Mouse (Mus musculus): ENCODE data around the gene Ryr1. TPM values are rescaled to one million over a fixed set of nuclear protein-coding genes. Genes with fewer than 3 reads are reported as not detected.
"Not testable (repeated sequence)": the region's sequence is repeated elsewhere in the genome, so short reads cannot be mapped to it uniquely, and the experiment has no call there.

Ryr1 gene
- total RNA-seq, 2 experiments from 2014 or later = 6.5 to 8.9 TPM

DNA sequence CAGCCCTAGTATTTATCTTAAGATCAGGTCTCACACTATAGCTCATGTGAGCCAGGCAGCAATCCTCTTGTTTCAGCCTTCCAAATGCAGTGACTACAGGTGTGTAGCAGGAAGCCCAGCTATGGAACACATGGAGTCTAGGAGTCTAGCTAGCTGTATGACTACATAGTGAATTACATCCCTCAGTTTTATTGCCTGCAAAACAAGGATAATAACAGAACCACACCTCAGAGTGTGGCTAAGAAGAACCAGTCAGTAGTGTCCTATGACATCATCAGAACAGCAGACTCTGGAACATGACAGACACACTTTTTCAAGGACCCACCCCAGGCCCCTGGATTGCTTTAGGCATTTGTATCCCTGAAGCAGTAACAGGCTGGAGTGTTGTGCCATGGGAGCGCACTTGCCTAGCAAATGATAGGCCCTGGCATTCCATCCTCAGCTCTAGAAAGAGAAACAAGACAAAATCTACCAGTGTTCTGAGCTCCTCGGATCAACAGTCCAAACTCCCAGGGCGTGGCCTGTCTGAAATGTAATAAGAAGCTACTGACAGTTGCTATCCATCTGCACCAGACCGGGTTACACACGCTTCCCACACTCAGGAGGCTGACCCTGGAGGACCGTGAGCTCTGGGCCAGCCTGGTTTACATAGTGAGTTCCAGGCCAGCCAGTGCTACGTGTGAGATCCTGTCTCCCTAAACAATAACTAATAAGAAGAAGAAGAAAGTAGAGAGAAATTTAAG, 21.8 kb upstream of the Ryr1 start:
- no peak for DNase-seq (ENCODE audit: low spot score in 2 of 2)

DNA sequence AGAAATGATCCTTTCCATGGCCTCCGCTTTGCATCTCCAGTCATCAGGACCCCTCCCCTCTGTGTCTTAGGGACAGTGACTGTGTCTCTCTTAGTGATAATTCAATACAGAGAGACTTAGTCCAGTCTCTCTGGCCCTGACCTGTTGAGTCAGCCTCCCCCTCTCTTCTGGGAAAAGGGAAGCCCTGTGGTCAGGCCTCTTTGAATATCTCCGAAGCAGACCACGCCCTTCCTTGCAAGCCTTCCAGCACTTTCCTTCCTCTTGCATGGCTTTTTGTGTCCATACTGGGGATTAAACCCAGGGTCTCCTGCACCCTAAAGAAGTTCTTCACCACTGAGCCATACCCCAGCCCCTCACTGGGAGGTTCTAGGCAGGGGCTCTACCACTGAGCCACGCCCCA, 19.0 kb upstream of the Ryr1 start:
- DNase-seq (ENCODE audit: low spot score in 2 of 2) = no peak

DNA sequence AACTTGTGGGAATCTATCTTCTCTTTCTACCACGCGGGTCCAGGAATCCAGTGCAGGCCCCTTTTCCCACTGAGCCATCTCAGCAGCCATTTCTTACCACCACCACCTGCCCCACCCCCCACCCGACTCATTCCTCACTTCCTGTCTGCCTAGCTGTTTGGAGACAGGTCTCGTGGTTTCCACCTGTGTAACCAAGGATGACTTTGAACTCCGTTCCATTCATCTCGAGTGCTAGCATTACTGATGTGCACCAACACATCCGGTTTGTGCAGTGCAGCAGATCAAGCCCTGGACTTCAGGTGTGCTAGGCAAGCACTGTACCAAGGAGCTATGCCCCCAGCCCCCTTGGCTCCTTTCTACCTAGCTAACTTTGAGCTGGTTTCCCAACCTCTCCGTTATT, 16.4 kb upstream of the Ryr1 start:
- DNase-seq (ENCODE audit: low spot score in 2 of 2) = no peak

DNA sequence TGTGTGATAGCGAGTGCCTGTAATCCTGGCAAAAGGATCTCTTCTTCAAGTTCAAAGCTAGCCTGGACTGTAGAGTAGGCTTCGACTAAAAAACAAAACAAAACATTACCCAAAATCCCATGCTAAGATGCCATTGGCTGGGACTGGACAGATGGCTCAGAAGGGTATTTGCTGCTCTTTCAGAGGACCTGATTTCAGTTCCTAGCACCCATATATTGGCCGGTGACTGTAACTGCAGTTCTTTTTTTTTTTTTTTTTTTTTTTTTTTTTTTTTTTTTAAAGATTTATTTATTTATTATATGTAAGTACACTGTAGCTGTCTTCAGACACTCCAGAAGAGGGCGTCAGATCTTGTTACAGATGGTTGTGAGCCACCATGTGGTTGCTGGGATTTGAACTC, 14.3 kb upstream of the Ryr1 start:
- DNase-seq (ENCODE audit: low spot score in 2 of 2) = not testable (repeated sequence)

DNA sequence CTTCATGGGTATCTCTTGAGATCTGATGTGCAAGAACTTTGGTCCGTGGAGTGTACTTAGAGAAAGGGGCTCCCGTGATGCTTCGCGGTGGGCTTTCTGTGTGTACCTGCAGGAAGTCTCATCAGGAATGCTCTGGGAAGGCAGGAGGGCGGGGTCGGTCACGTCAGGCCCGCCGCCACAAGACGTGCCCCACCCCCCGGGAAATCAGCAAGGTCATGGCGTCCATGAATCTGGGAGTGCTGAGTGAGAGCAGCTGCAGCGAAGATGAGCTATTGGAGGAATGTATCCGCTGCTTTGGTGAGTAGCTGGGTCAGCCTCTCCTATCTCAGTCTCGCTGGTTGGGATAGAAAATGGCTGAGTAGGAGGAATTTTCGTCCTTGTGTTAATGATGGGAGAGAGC, 12.4 kb upstream of the Ryr1 start:
- DNase-seq (ENCODE audit: low spot score in 2 of 2) = no peak

DNA sequence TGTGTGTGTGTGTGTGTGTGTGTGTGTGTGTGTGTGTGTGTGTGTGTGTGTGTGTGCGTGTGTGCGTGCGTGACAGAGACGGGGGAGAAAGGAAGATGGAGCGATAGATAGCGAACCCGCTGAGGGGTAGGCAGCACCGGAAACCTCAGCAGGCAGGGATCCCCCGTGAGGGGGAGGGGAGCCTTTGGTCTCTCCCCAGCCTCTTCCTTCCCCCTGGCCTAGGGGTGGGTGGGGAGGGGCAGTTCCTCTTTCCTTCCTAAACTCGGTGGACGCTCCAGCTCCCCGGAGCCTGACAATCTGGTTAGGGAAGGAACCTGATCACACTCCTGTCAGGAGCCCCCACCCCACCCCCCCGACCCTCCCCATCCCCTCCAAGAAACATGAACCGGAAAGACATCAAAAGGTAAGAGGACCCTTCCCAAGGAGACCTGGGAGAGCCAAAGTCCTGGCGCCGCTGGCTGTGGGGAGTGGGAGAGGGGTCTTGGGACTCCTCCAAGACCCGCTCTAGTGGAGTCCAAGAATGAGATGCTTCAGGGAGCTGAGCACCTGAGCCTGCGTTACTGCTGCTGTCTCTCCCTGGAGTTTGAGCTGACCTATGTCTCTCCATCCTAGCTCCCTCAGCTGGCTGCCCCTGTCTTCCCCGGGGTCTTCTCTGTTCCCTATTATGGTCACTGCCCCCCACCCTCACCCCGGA, 9.9 kb upstream of the Ryr1 start, which contains the start of gene Rasgrp4:
TSS of gene Rasgrp4 (plus strand) at position 159 of the 694 bp plus-strand sequence.
- no peak for DNase-seq (ENCODE audit: low spot score in 2 of 2)

DNA sequence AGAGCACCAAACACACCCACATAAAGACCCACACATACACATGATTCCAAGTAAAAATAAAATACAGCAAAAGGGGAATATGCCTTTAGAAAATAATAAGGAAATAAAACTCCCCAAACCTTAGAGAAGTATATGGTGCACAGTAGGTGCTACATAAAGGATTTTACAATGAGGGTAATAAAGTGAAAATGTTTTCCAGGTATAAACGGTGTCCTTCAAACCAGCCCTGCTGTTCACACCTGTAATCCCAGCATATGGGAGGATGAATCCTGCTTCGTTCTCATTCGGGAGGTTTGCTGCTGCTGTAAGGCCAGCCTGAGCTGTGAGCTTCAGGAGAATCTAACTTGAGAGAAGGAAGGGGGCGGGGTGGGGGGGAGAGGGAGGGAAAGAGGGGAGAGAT, 9.3 kb upstream of the Ryr1 start:
- no peak for DNase-seq (ENCODE audit: low spot score in 2 of 2)

DNA sequence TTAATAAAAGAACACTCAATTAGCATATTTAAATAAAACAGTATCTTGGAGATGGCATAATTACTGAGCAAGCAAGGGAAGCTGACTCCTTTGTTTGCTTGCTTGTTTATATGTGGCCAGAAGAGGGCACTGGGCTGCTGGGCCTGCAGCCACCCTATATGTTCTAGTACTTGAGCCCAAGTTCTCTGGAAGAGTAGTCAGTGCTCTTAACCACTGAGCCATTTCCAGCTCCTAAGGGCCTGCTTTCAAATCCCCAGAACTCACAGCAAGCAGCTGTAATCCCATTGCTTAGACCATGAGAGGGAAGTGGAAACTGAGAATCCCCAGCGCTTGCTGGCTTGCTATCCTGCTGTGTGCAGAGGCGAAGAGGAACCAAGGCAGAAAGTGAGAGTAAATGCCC, 3.7 kb upstream of the Ryr1 start:
- DNase-seq (ENCODE audit: low spot score in 2 of 2) = no peak

DNA sequence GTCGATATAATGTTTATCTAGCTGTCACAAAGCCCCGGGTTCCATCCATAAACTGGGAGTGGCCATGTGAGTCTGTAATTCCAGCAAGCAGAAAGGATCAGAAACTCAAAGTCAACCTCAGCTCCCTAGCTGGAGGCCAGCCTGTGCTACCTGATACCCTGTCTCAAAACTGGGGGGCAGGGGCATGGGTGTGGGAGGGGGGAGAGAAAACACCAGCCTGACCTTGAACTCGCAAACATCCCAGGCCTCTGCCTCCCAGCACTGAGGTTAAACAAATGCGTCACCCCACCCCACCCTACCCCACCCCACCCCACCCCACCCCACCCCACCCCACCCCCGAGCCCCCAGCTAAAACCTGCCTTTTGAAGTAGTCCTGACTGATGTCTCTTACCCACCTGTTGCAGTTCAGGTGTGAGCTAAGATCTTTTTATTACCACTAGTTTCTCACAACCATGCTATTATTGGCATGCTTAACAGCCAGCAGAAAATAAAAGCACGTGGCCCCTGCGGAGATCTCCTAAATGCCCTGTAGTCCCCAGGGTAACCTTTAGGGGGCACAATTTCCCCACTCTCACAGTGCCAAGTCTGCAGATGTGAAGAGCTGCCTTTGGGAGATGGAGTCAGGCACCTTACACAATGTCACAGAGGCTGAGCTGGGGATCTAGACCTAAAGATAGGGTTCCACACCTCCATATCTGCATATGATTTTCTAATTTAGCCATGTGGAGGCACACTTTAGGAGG, 1.4 kb upstream of the Ryr1 start:
- DNase-seq (ENCODE audit: low spot score in 2 of 2) = peak; percentile 33 to 43

DNA sequence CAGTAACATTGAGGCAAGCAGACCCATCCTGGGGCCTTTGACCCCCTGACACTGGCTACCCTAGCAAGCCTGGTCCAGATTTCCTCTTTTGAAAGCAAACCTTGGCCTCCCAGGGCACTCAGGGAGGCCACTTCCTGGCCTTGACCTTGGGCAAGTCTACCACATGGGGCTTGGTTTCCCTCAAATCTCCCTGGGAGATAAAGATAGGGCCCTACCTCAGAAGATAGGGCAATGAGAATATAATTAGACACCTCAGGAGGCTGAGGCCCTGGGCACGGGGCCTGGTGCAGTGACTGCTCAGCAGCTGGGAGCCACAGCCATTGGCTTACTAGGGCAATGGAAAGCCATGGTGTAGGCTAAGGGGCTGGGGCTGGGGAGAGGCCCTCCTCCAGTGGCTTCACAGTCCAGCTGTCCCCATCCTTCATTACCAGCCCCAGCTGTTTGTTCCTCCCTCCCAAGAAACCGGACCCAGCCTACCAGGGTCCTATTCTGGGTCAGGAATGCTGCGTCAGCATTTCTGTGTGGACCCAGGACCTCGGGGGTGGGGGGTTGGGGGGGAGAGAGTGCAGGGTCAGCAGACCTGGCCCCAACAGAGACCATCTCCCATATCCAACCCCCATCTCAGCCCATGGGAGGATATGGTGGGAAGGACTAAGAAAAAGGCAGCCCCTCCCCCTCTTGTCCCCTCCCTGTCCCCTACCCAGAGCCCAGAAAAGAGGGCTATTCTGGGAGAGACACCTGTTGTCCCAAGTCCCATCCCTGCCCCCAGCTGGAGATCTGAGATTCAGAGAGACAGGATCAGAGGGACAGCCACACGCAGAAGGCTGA, 1.2 kb downstream of the Ryr1 start:
- no peak for DNase-seq (ENCODE audit: low spot score in 2 of 2)

DNA sequence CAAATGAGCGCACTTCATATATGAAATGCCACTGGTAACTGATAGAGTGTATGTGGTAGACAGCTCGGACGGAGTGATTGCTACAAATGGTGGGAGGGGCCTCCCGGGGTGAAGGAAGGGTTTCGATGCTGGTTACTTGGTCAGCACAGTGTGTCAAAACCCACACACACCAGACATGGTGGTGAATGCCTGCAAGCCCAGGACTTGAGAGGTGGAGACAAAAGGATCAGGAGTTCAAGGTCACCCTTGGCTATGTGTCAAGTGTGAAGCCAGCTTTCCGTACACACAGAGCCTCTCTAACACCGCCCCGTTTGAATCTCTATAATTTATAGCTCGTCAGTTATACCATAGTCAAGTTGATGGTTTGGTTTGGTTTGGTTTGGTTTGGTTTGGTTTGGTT, 2.2 kb downstream of the Ryr1 start:
- no peak for DNase-seq (ENCODE audit: low spot score in 2 of 2)

DNA sequence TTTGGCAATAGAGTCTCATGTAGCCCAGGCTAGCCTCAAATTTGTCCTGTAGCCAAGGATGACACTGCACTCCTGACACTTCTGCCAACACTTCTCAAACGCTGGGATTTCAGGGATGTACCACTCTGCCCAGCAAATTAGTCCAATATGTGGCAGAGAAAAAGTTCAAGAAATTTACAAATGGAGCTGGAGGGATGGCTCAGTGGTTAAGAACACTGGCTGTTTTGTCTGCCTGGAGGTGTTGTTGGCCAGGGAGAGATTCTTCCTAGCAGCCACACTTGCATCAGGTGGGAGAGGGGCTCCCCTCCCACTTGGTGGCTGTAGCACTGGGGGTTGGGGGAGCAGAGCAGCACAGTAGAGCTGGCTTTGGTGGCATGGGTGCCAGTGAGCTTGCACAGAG, 5.5 kb downstream of the Ryr1 start:
- DNase-seq (ENCODE audit: low spot score in 2 of 2) = no peak

DNA sequence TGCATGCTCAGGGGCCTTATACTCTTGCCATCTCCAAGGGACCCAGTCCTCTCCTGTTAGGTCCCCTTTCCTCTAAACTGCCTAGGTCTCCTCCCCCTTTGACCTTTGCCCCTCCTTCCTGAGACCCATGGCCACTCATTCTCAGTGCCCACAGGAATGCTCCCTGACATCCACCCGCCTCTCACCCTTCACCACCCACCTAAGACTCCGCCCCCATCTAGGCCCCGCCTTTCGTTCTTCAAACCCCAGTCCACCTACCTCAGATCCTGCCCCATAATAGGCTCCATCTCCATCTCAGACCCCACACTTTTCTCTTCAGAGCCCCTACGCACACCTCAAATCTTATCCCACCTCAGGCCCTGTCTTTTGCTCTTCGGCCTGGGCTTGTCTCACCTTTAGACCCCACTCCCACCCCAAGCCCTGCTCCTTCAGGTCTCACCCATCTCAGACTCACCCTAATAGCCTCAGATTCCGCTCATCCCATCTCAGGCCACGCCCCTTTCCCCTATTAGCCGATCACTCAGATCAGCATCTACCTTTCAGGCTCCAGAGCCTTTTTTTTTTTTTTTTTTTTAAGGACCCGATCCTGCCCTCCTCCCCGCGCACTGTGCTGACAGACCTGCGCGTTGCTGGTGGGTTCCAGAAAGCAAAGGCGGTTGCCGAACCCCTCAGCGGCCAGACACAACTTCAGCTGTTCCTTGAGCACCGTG, 6.7 kb downstream of the Ryr1 start:
- DNase-seq (ENCODE audit: low spot score in 2 of 2) = no peak

DNA sequence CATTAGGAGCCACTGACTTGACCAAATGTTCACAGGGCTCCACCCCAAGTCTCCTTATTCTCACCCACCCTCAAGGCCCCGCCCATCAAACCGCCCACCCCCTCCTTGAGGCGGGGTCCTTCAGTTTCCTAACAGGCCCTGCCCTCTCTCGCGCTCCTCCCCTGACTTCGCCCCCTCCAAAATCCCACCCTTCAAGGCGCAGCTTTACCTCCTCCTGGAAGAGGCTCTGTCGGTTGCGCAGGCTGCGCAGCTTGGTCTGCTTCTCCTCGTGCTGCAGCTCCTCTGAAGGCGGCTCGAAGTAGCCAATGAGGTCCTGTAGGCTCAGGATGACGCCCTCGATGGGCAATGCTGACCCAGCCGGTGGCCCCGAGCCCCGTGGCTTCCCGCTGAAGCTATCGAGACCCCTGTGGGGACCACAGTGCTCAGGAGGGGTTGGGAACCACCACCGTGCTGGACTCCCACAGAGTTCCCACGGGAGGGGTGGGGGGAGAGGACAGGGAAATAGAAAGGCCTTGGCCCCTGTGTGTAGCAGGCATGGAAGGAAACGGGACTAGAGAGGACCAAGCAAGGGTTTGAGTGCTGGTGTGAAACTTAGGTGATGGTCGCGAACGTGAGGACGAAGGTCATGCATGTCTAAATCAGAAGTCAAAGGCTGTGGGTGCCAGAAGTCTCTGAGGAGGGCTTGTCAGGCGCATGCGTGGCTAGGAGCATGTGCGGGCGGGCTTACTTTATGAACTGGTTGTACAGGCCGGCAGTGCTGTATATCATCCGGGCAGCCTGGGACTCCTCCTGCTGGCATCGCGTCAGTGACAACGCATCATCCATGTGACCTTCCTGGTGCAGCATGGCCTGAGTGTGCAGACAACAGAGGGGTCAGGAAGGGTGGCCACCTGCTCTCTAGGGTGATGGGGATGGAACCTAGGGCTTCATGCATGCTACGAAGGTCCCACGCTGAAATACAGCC, 15.7 kb downstream of the Ryr1 start:
- DNase-seq (ENCODE audit: low spot score in 2 of 2) = peak; percentile 30 to 45

DNA sequence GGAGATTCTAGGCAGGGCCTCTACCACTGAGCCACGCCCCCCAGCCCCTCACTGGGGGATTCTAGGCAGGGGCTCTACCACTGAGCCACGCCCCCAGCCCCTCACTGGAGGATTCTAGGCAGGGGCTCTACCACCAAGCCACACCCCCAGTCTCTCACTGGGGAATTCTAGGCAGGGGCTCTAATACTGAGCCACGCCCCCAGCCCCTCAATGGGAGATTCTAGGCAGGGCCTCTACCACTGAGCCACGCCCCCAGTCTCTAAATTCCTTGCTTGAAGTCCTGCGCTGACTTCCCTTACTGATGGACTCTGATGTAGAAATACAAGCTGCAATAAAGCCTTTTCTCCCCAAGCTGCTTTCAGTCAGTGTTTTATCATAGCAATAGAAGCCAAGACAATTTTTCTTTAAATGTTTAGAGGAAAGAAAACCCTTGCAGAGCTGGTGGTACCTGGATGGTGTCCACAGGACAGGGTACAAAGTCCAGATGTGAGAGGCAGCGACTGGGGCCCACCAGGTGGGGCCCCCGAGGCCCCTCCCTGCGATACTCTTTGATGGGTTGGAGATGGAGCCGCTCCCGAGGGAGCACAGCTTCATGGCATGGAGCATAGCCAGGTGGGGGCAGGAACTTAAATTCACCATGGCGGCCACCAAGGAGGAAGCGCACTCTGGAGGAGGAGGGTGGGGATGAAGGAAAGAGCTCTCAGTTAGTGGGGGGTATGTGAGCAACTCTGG, 23.5 kb downstream of the Ryr1 start:
- DNase-seq (ENCODE audit: low spot score in 2 of 2) = no peak

DNA sequence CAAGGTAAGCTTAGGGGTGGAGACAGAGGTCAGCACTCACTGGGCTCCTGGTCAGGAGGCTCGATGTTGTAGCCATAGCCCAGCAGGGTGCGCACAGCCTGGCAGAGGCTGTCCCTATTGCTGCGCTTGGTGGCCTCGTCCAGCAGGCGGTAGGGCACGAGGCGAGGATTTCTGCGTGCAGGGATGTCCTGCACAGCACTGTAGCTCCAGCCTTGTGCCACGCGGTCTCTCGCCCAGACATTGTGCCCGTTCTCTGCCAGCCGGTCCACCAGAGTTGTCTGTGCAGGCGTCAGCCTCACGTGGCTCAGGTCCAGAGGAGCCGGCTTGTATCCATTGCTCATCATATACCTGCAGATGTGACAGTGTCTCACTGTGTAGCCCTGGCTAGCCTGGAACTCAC, 27.8 kb downstream of the Ryr1 start:
- DNase-seq (ENCODE audit: low spot score in 2 of 2) = no peak

DNA sequence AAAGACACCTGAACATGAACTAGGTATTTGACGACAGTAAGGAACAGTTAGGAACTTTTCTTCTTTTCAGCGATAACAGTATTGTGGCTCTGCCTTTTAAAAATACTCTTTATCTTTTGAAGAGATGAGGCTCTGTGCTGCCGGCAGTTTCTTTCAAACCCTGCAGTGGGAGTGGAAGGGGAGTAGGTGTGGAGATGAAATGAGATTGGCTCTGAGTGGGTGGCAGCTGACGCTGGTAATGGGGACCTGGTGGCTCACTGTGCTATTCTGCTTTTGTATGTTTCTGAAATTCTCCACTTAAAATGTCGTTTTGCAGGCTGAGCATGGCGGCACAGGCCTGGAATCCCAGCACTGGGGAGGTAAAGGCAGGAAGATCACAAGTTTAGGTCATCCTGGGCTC, 36.2 kb downstream of the Ryr1 start:
- DNase-seq (ENCODE audit: low spot score in 2 of 2) = peak; percentile 56 to 80

DNA sequence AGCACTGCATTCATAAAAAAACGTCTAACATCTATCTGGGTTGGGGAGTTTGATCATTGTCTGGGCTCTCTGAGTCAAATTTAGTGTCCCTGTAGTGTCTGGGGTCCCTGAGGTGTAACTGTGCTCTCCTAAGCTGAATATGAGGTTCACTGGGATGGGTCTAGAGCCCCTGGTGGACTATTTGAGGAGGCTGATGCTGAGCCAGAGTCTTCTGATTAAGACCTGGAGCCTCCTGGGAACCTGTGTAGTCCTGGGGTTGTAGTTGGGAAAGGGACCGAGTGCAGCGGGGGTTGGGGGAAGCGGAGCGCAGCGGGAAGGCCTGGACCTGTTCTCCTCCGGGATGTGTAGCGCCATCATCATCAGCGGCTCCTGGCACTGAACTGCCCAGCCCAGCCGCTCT, 38.1 kb downstream of the Ryr1 start:
- no peak for DNase-seq (ENCODE audit: low spot score in 2 of 2)

DNA sequence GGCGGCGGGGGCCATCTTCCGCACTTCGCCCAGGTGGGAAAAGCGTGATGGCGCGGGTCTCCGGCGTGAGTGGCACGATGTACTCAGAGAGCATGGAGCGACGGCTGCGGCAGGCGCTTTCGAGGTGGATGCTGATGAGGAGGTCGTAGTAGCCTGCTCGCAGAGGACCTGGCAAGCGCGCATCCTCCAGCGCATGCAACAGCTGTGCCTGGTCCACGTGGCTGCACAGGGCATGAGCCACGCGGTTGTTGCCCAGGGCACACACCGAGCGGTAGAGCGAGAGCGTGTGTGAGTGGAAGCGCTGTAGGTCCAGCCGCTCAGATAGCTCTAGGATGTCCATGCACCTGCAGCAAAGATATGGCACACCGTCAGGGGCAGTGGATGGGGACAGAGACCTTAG, 39.0 kb downstream of the Ryr1 start:
- no peak for DNase-seq (ENCODE audit: low spot score in 2 of 2)
